Mouse (Mus musculus): Measurements from ENCODE around the gene Plin3. TPM values are rescaled to one million over a fixed set of nuclear protein-coding genes. Genes with fewer than 3 reads are reported as not detected.

Gene Plin3
- polyA plus RNA-seq, 1 experiment from 2014 or later, result 82.5 TPM

DNA sequence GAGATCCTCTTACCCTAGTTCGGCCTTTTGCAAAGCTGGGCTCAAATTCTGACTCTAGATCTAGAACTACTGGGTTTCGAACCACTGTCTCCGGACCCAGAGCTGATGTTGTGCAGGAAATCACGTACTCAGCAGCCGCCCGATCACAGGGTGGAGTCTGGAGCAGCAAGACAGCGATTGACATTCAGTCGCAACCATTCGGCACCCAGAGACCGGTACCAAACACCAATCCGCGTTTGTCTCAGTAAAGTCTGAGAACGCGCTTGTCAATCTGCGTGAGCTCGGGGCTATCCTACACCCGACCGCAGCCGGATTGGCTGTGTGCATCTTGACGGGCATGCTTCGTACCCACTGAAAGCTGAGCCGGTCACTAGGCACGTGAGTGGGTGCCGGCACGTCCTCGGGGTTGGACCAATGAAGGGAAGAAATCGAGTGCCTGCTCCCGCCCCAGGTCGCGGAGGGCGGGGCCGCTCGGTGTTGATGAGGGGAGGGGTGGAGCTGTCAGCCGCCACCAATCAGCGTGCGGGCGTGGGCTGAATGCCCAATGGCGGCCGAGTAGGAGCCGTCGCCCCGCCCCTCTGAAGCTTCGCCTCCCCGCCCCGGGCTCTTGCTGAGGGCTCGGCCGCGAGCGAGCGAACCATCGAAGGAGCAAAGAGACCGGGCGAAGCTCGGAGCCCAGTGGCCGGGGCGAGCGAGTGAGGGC, 32.9 kb upstream of the Plin3 start, which contains the start of gene Kdm4b:
Kdm4b (plus strand) TSS at position 613 of the 703 bp plus-strand sequence.
- CTCF ChIA-PET, result interaction anchor here (0.9 to 1.3 kb wide), 4 partner anchors 14 to 227 kb away, joined by 3 read pairs; no protein-coding TSS in a partner anchor
- DNase-seq (ENCODE audit: low read depth, low spot score), result peak; percentile 97
- TF ChIP-seq CTCF (IDR thresholded peaks at IDR 0.05), result no peak
- POLR2A ChIA-PET, result interaction anchor here (0.6 to 2.1 kb wide), 5 partner anchors 9 to 140 kb away, joined by 3 to 7 read pairs (median 3); no protein-coding TSS in a partner anchor
- peak; percentile 99 for ATAC-seq
- H3K27me3 ChIP-seq, result no peaks in the 10 kb centered on the region
- in situ Hi-C loops (cut with MboI; ENCODE audit: low pct_unique_long_range_greater_than_20kb), result no loop called here

DNA sequence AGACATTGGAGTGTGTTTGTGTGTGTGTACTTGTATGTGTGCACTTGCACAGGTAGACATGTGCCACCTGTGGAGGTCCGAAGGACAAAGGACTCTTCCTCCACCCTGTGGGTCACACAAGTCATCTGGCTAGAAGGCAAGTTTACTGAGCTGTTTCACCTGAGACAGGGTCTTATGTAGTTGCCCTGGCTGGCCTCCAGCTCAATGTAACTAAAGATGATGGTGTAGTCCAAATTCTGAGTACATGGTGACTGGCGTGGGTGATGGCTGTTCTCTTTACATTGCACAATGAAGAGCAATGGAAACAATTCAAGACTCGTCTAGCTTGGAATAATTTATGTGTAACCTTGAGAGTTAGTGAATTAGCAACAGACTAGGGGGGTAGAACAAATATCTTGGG, 31.7 kb upstream of the Plin3 start:
- ATAC-seq, result no peak
- H3K27me3 ChIP-seq, result no peaks in the 10 kb centered on the region
- no peak for TF ChIP-seq CTCF (IDR thresholded peaks at IDR 0.05)
- CTCF ChIA-PET, result interaction anchor here (0.9 to 1.5 kb wide), 4 partner anchors 26 to 246 kb away, joined by 3 read pairs; no protein-coding TSS in a partner anchor
- in situ Hi-C loops (cut with MboI; ENCODE audit: low pct_unique_long_range_greater_than_20kb), result no loop called here
- no peak for DNase-seq (ENCODE audit: low read depth, low spot score)
- POLR2A ChIA-PET, result interaction anchor here (0.5 to 1.1 kb wide), 2 partner anchors 34 to 61 kb away, joined by 3 to 4 read pairs; no protein-coding TSS in a partner anchor

DNA sequence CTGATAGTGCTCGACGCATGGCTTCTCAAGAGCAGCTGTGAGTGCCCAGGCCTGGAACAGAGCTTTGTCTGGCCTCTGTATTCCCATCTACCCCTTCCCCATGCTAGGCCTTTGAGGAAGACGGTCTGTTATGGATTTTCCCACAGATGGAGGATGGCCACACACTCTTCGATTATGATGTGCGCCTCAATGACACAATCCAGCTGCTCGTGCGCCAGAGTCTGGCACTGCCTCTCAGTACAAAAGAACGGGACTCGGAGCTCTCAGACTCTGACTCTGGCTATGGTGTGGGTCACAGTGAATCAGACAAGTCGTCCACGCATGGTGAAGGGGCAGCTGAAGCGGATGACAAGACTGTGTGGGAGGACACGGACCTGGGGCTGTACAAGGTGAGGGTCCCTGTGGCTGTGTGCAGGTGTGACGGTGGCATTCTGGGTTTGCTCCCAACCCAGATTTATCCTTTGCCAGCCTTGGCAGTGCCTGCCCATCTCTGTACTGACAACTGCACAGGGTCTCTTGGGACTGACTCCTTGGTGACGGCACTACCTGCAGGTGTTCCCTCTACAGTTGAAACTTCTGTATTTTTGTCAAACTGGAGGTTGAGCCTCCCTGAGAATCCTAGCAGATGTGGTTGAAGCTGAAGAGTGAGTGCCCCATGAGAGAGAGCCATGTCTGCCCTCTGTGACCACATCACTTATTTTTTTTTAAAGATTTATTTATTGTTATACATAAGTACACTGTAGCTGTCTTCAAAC, 16.7 kb upstream of the Plin3 start:
- in situ Hi-C loops (cut with MboI; ENCODE audit: low pct_unique_long_range_greater_than_20kb), result no loop called here
- ChIA-PET CTCF (no interaction called here), POLR2A (no interaction called here)
- ATAC-seq (no peak), DNase-seq (ENCODE audit: low read depth, low spot score) (no peak)
- no peak for TF ChIP-seq CTCF (IDR thresholded peaks at IDR 0.05)
- H3K27me3 ChIP-seq, result no peaks in the 10 kb centered on the region

DNA sequence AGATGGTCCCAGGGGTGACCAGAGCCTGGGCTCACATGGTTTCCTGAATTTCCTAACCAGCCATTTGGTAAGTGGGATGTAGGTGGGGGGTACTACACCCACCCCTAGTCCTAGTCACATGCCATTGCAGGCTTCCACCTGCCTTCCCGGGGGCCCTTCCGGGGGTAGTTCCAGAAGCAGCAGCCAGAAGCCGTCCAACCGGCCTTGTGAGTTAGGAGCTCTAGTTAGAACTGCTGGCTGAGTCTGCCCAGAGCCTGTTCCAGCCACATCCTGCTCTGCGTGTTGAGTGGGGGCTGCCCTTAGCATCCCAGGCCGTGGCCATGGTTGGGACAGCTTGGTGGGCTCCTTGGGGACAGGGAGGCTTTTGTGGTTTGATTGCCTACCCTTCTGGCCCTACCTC, 15.4 kb upstream of the Plin3 start:
- POLR2A ChIA-PET, result interaction anchor here (0.7 to 0.9 kb wide), 2 partner anchors 18 to 280 kb away, joined by 3 read pairs; partner anchors contain the start of gene Kdm4b
- no peak for DNase-seq (ENCODE audit: low read depth, low spot score)
- ATAC-seq, result no peak
- H3K27me3 ChIP-seq, result no peaks in the 10 kb centered on the region
- CTCF ChIA-PET, result interaction anchor here (1.5 to 1.8 kb wide), 2 partner anchors 17 to 26 kb away, joined by 5 to 8 read pairs; no protein-coding TSS in a partner anchor
- TF ChIP-seq CTCF (IDR thresholded peaks at IDR 0.05), result no peak
- in situ Hi-C loops (cut with MboI; ENCODE audit: low pct_unique_long_range_greater_than_20kb), result no loop called here

DNA sequence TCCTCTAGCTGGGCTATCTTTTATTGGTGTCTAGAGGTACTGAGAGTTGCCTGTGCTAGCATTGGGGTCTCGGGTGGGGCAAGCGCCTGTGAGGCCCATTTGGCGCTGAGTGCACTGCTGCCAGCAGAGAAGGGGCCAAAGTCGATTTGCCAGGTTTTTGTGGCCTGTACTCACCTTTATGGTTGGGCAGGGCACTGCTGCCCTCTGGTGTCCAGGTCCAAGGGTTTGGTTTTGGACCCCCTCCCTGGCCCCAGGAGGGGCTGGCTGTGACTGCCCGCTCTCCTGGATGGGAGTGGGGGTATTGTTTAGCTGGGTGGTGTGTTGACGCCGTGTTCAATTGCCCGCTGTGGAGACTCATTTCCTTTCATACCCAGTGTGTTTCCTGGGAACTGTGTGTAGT, 13.2 kb upstream of the Plin3 start:
- ChIA-PET POLR2A (no interaction called here), CTCF (interaction anchor here (0.8 to 1.2 kb wide), 5 partner anchors 14 to 45 kb away, joined by 3 to 4 read pairs (median 3); no protein-coding TSS in a partner anchor)
- in situ Hi-C loops (cut with MboI; ENCODE audit: low pct_unique_long_range_greater_than_20kb), result no loop called here
- no peaks in the 10 kb centered on the region for H3K27me3 ChIP-seq
- DNase-seq (ENCODE audit: low read depth, low spot score) (no peak), ATAC-seq (no peak)
- TF ChIP-seq CTCF (IDR thresholded peaks at IDR 0.05), result no peak

DNA sequence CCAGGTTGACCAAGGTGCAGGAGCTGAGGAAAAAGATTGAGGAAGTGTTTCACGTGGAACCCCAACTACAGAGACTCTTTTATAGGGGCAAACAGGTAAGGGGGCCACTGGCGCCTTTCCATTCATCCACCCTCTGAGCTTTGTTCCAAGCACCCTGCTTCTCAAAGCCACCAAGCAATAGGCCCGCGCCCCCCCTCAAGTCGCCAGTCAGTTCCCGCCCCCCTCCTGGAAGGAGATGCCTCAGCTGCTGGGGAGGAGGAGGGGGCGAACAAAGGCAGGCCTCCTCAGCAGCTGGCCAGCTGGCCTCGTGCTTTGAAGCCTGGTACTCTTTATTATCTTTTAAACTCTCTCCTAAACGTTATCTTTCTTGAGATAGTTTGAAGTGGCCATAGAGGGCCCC, 12.5 kb upstream of the Plin3 start:
- in situ Hi-C loops (cut with MboI; ENCODE audit: low pct_unique_long_range_greater_than_20kb), result no loop called here
- POLR2A ChIA-PET, result interaction anchor here (0.6 to 1.6 kb wide), 3 partner anchors 14 to 280 kb away, joined by 3 to 5 read pairs (median 3); no protein-coding TSS in a partner anchor
- CTCF ChIA-PET, result interaction anchor here (0.8 to 0.9 kb wide), 2 partner anchors 15 to 42 kb away, joined by 3 read pairs; no protein-coding TSS in a partner anchor
- H3K27me3 ChIP-seq, result no peaks in the 10 kb centered on the region
- DNase-seq (ENCODE audit: low read depth, low spot score), result no peak
- TF ChIP-seq CTCF (IDR thresholded peaks at IDR 0.05), result no peak
- no peak for ATAC-seq

DNA sequence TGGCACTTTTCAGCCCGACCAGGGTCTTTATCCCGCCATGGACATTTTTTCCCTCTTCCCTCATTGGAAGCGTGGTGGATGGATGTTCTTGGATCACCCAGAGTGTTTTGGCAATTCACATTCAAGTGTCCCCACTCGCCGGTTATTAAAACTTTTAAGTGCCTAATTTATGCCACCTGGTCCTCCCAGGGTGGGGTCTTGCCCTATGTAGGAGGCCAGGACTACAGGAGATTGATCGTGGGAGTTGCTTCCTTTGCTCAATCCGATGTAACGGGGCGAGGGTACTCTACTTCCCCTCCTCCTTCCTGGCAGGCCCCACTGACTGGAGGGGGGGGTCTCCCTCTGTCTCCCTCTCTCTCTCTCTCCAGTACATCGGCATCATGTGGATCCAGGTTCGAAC, 12.0 kb upstream of the Plin3 start:
- POLR2A ChIA-PET, result interaction anchor here (0.6 to 1.6 kb wide), 3 partner anchors 13 to 280 kb away, joined by 3 to 5 read pairs (median 3); no protein-coding TSS in a partner anchor
- TF ChIP-seq CTCF (IDR thresholded peaks at IDR 0.05), result no peak
- in situ Hi-C loops (cut with MboI; ENCODE audit: low pct_unique_long_range_greater_than_20kb), result no loop called here
- DNase-seq (ENCODE audit: low read depth, low spot score) (no peak), ATAC-seq (no peak)
- no peaks in the 10 kb centered on the region for H3K27me3 ChIP-seq
- CTCF ChIA-PET, result interaction anchor here (0.8 to 0.9 kb wide), 2 partner anchors 15 to 42 kb away, joined by 3 read pairs; no protein-coding TSS in a partner anchor

DNA sequence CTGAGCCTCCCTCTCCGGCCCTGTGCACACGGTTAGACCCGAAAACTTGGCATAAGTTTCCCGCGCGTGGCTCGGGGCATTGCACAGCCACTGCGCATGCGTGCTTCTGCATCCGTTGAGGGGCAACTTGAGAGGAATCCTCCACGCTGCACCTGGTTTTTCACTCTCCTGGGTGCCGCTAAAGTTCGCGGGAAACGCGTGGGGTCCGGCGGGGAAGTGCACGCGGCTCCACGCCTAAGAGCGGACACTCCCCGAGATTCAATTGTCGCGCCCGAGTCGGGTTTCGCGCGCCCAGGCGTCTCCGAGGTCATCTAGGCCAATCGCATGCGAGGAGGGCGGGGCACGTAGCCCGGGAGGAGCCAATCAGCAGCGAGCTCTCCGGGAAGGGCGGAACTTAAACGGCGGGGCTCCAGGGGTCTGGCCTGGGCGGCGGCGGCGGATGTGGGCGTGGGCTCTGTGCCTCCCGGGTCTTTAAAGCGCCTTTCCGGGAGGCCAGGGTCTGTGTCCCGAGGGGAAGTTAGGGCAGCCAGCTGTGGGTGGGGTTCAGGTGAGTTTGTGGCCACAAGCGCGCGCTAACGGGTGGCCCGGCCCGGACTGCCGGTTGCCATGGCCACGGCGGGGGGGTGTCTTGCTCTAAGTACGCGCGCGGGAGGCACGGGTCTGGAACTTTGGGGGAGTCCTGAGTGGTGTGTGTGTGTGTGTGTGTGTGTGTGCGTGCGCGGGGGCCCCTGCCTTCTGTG, 11.3 kb upstream of the Plin3 start:
- DNase-seq (ENCODE audit: low read depth, low spot score), result no peak
- ATAC-seq, result peak; percentile 95
- no peak for TF ChIP-seq CTCF (IDR thresholded peaks at IDR 0.05)
- CTCF ChIA-PET, result interaction anchor here (1.8 kb wide), 1 partner anchor 13 kb away, joined by 5 read pairs; no protein-coding TSS in a partner anchor
- POLR2A ChIA-PET, result interaction anchor here (1.0 to 1.6 kb wide), 2 partner anchors 13 to 15 kb away, joined by 3 to 5 read pairs; no protein-coding TSS in a partner anchor
- no peaks in the 10 kb centered on the region for H3K27me3 ChIP-seq
- in situ Hi-C loops (cut with MboI; ENCODE audit: low pct_unique_long_range_greater_than_20kb), result no loop called here

DNA sequence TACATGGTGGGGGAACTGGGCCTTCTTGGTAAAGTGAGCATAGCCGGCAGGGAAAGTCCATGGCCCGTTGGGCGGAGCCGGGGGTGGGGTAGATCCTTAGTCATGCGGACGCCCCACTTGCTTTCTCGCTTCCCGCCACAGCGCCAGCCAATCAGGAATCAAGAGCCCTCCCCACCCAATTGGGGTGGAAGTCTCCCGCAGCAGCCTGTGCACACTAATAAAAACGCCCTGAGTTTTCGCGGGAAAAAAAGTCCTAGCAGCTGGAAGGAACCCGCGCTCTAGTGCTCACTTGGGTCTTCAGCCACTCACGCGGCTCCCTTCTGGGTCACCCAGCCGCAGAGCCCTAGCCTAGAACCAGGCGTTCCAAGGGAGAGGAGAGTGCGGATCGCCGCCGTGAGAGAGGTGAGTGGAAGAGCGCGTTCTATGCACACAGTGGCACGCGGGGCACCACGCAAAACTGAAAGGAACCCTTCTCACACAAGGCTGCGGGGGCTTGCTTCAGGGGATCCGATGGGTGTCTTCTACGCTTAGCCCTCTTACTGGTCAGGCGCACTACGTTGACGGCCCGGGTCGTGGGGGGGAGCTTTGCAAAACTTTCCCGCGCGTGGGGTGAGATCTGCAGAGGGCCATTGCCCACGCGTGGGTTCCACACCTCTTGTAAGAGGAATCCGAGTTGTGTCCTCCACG, 10.6 kb upstream of the Plin3 start, which contains the start of gene Uhrf1:
Uhrf1 (plus strand) TSS at position 162 of the 687 bp plus-strand sequence.
- in situ Hi-C loops (cut with MboI; ENCODE audit: low pct_unique_long_range_greater_than_20kb), result no loop called here
- ChIA-PET CTCF (interaction anchor here (1.8 kb wide), 1 partner anchor 13 kb away, joined by 5 read pairs; no protein-coding TSS in a partner anchor), POLR2A (interaction anchor here (1.0 to 1.6 kb wide), 2 partner anchors 11 to 14 kb away, joined by 3 to 6 read pairs; partner anchors contain the start of gene Plin3)
- DNase-seq (ENCODE audit: low read depth, low spot score), result no peak
- no peak for TF ChIP-seq CTCF (IDR thresholded peaks at IDR 0.05)
- H3K27me3 ChIP-seq, result no peaks in the 10 kb centered on the region
- ATAC-seq, result peak; percentile 15
